Mouse (Mus musculus): ENCODE results near the gene Slc6a21. TPM values are rescaled to one million over a fixed set of nuclear protein-coding genes. Genes with fewer than 3 reads are reported as not detected.

The Slc6a21 gene
- polyA plus RNA-seq, 1 experiment from 2014 or later: not detected

DNA sequence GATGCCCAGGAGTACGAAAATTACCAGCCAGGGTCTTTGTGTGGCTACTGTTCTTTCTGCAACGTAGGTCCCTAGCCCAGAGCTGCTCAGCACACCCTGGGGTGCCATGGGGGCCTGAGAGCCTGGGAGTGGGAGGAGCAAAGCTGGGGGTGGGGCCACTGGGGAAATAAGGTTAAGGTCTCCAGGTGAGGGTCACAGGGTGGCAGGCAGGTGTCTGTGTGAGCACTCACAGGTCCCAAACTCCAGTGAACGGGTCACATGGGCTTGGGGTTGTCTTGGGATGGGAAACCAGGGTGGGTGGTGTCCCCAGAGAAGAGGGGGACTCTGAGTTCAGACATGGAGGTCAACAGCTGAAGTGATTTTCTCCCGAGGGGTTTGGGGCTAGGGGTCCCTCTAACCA is 60.2 kb downstream of the Slc6a21 start:
- WGBS: 20% methylated on average over 4 of the region's 4 CpGs
- Histone ChIP-seq H3K4me3 (replicated peaks; ENCODE audit: low read length) (no peak overlapping the region), H3K27me3 (ENCODE audit: control insufficient read depth, insufficient read depth, low read length) (peaks cover 5% of the 10 kb centered on the region), H3K9me3 (ENCODE audit: control insufficient read depth, low read length) (no peaks in the 10 kb centered on the region), H3K9ac (no peak overlapping the region), H3K4me1 (replicated peaks; ENCODE audit: control insufficient read depth, insufficient read depth, low read length) (peaks cover 23% of the 10 kb centered on the region; the same call in 1 of the 2 replicates), H3K4me2 (replicated peaks) (no peak overlapping the region), H3K27ac (no peak overlapping the region), H3K36me3 (replicated peaks; ENCODE audit: control insufficient read depth, insufficient read depth) (peaks cover 15% of the 10 kb centered on the region)
- ATAC-seq (ENCODE audit: low FRiP score): no peak
- DNase-seq (ENCODE audit: low spot score): no peak

DNA sequence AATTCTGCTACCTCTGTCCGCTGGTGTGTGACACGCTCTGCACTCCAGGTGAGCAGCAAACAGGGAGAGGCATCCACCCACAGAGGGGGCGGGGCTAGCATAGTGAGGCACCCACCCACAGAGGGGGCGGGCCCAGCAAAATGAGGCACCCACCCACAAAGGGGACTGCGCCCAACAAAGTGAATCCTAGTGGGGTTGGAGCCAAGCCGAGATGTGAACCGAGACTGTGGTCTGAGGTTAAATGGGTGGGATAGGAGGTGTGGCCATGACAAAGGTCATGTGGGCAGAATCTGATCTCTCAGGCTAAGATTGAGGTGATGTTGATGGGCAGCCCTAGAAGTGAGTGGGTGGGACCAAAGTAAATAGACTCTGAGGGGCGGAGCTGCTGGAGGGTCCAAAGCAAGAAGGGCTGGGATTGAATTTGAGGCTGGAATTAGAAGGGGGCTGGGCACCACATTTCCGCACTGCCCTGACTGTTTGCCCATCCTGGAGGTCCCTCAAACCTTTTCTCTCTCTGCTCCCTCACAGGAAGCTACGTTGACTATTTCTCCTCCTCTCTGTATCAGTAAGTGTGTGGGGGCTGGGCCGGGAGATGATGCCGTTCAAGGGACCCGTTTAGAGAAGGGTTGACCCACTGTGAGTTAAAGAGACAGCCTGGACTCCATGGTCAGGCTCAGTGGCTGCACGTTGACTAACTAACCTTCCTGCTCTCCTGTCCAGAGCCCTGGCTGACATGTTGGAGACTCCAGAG is 61.0 kb downstream of the Slc6a21 start:
- Histone ChIP-seq H3K36me3 (replicated peaks; ENCODE audit: control insufficient read depth, insufficient read depth) (peaks cover 16% of the 10 kb centered on the region), H3K4me1 (replicated peaks; ENCODE audit: control insufficient read depth, insufficient read depth, low read length) (peaks cover 19% of the 10 kb centered on the region; the same call in 1 of the 2 replicates), H3K4me2 (replicated peaks) (peak overlapping the region; percentile 78), H3K27me3 (ENCODE audit: control insufficient read depth, insufficient read depth, low read length) (peaks cover 5% of the 10 kb centered on the region), H3K9me3 (ENCODE audit: control insufficient read depth, low read length) (no peaks in the 10 kb centered on the region), H3K9ac (no peak overlapping the region), H3K4me3 (replicated peaks; ENCODE audit: low read length) (no peak overlapping the region), H3K27ac (no peak overlapping the region)
- 6% methylated on average over 14 of the region's 14 CpGs for WGBS
- ATAC-seq (ENCODE audit: low FRiP score) (no peak), DNase-seq (ENCODE audit: low spot score) (no peak)

Other genes starting within 250 kb of the Slc6a21 start
- gene Prr12, start 224.6 kb upstream of the Slc6a21 start, polyA plus RNA-seq (2014; fragmentation: Nextera tagmentation; extraction: Ambion mirVana): 16.5 and 16.8 TPM in 2 replicates
- gene Nosip, start 215.1 kb upstream of the Slc6a21 start, polyA plus RNA-seq (2014; fragmentation: Nextera tagmentation; extraction: Ambion mirVana): 57.9 and 62.1 TPM in 2 replicates
- 12.8 and 13.9 TPM in 2 replicates for gene Prrg2, start 214.8 kb upstream of the Slc6a21 start, polyA plus RNA-seq (2014; fragmentation: Nextera tagmentation; extraction: Ambion mirVana)
- 77.7 and 93.3 TPM in 2 replicates for gene Rcn3, start 185.3 kb upstream of the Slc6a21 start, polyA plus RNA-seq (2014; fragmentation: Nextera tagmentation; extraction: Ambion mirVana)
- 37.7 and 40.5 TPM in 2 replicates for gene Fcgrt, start 173.7 kb upstream of the Slc6a21 start, polyA plus RNA-seq (2014; fragmentation: Nextera tagmentation; extraction: Ambion mirVana)
- 767 and 952 TPM in 2 replicates for gene Rps11, start 153.1 kb upstream of the Slc6a21 start, polyA plus RNA-seq (2014; fragmentation: Nextera tagmentation; extraction: Ambion mirVana)
- gene Rpl13a, start 148.8 kb upstream of the Slc6a21 start, polyA plus RNA-seq (2014; fragmentation: Nextera tagmentation; extraction: Ambion mirVana): 725 and 835 TPM in 2 replicates
- 0.22 TPM in 1 of 2 replicates, not detected in the other for gene Gm45713, start 141.3 kb upstream of the Slc6a21 start, polyA plus RNA-seq (2014; fragmentation: Nextera tagmentation; extraction: Ambion mirVana)
- gene Flt3l, start 141.1 kb upstream of the Slc6a21 start, polyA plus RNA-seq (2014; fragmentation: Nextera tagmentation; extraction: Ambion mirVana): 1.7 and 1.8 TPM in 2 replicates
- 91.0 and 93.5 TPM in 2 replicates for gene Pih1d1, start 123.2 kb upstream of the Slc6a21 start, polyA plus RNA-seq (2014; fragmentation: Nextera tagmentation; extraction: Ambion mirVana)
- 16.0 and 21.3 TPM in 2 replicates for gene Aldh16a1, start 122.9 kb upstream of the Slc6a21 start, polyA plus RNA-seq (2014; fragmentation: Nextera tagmentation; extraction: Ambion mirVana)
- gene Slc17a7, start 113.6 kb upstream of the Slc6a21 start, polyA plus RNA-seq (2014; fragmentation: Nextera tagmentation; extraction: Ambion mirVana): 0.47 and 0.48 TPM in 2 replicates
- not detected in 2 replicates for gene Gfy, start 97.9 kb upstream of the Slc6a21 start, polyA plus RNA-seq (2014; fragmentation: Nextera tagmentation; extraction: Ambion mirVana)
- 0.83 TPM in 1 of 2 replicates, not detected in the other for gene Pth2, start 96.5 kb upstream of the Slc6a21 start, polyA plus RNA-seq (2014; fragmentation: Nextera tagmentation; extraction: Ambion mirVana)
- 0.50 and 0.57 TPM in 2 replicates for gene Ccdc155, start 72.6 kb upstream of the Slc6a21 start, polyA plus RNA-seq (2014; fragmentation: Nextera tagmentation; extraction: Ambion mirVana)
- gene Dkkl1, start 65.4 kb upstream of the Slc6a21 start, polyA plus RNA-seq (2014; fragmentation: Nextera tagmentation; extraction: Ambion mirVana): 8.7 and 11.3 TPM in 2 replicates
- gene Tead2, start 61.8 kb upstream of the Slc6a21 start, polyA plus RNA-seq (2014; fragmentation: Nextera tagmentation; extraction: Ambion mirVana): 37.7 and 48.0 TPM in 2 replicates
- 0.94 and 1.2 TPM in 2 replicates for gene Cd37, start 38.4 kb upstream of the Slc6a21 start, polyA plus RNA-seq (2014; fragmentation: Nextera tagmentation; extraction: Ambion mirVana)
- 0.33 and 0.67 TPM in 2 replicates for gene Slc6a16, start 36.4 kb upstream of the Slc6a21 start, polyA plus RNA-seq (2014; fragmentation: Nextera tagmentation; extraction: Ambion mirVana)
- gene Trpm4, start 56.3 kb downstream of the Slc6a21 start, polyA plus RNA-seq (2014; fragmentation: Nextera tagmentation; extraction: Ambion mirVana): 7.8 and 9.3 TPM in 2 replicates
- gene Hrc, start 57.8 kb downstream of the Slc6a21 start, polyA plus RNA-seq (2014; fragmentation: Nextera tagmentation; extraction: Ambion mirVana): 0.20 and 0.41 TPM in 2 replicates
- gene Ppfia3, start 89.5 kb downstream of the Slc6a21 start, polyA plus RNA-seq (2014; fragmentation: Nextera tagmentation; extraction: Ambion mirVana): 29.8 and 32.3 TPM in 2 replicates
- gene Lin7b, start 93.1 kb downstream of the Slc6a21 start, polyA plus RNA-seq (2014; fragmentation: Nextera tagmentation; extraction: Ambion mirVana): 34.8 and 37.9 TPM in 2 replicates
- gene Snrnp70, start 118.2 kb downstream of the Slc6a21 start, polyA plus RNA-seq (2014; fragmentation: Nextera tagmentation; extraction: Ambion mirVana): 61.4 and 72.3 TPM in 2 replicates
- gene Kcna7, start 128.1 kb downstream of the Slc6a21 start, polyA plus RNA-seq (2014; fragmentation: Nextera tagmentation; extraction: Ambion mirVana): not detected in 2 replicates
- 0.13 TPM in 1 of 2 replicates, not detected in the other for gene Ntf5, start 136.2 kb downstream of the Slc6a21 start, polyA plus RNA-seq (2014; fragmentation: Nextera tagmentation; extraction: Ambion mirVana)
- 1.2 and 2.0 TPM in 2 replicates for gene Lhb, start 143.3 kb downstream of the Slc6a21 start, polyA plus RNA-seq (2014; fragmentation: Nextera tagmentation; extraction: Ambion mirVana)
- gene Gys1, start 157.3 kb downstream of the Slc6a21 start, polyA plus RNA-seq (2014; fragmentation: Nextera tagmentation; extraction: Ambion mirVana): 17.8 and 21.6 TPM in 2 replicates
- gene Ruvbl2, start 160.6 kb downstream of the Slc6a21 start, polyA plus RNA-seq (2014; fragmentation: Nextera tagmentation; extraction: Ambion mirVana): 83.9 and 93.5 TPM in 2 replicates
- 4,936 and 5,483 TPM in 2 replicates for gene Ftl1, start 182.4 kb downstream of the Slc6a21 start, polyA plus RNA-seq (2014; fragmentation: Nextera tagmentation; extraction: Ambion mirVana)
- 182 and 190 TPM in 2 replicates for gene Bax, start 189.4 kb downstream of the Slc6a21 start, polyA plus RNA-seq (2014; fragmentation: Nextera tagmentation; extraction: Ambion mirVana)
- 0.13 and 0.35 TPM in 2 replicates for gene Tulp2, start 204.4 kb downstream of the Slc6a21 start, polyA plus RNA-seq (2014; fragmentation: Nextera tagmentation; extraction: Ambion mirVana)
- gene Gm45808, start 209.3 kb downstream of the Slc6a21 start, polyA plus RNA-seq (2014; fragmentation: Nextera tagmentation; extraction: Ambion mirVana): not detected in 2 replicates
- gene Dhdh, start 211.3 kb downstream of the Slc6a21 start, polyA plus RNA-seq (2014; fragmentation: Nextera tagmentation; extraction: Ambion mirVana): 2.8 and 3.6 TPM in 2 replicates
- 121 and 122 TPM in 2 replicates for gene Nucb1, start 232.9 kb downstream of the Slc6a21 start, polyA plus RNA-seq (2014; fragmentation: Nextera tagmentation; extraction: Ambion mirVana)
- gene Ppp1r15a, start 248.8 kb downstream of the Slc6a21 start, polyA plus RNA-seq (2014; fragmentation: Nextera tagmentation; extraction: Ambion mirVana): 12.9 and 13.0 TPM in 2 replicates
- gene Plekha4, start 248.8 kb downstream of the Slc6a21 start, polyA plus RNA-seq (2014; fragmentation: Nextera tagmentation; extraction: Ambion mirVana): 1.4 and 2.3 TPM in 2 replicates